Mouse (Mus musculus) myocyte (in vitro differentiated cells): ENCODE measurements around the gene Nipsnap1. TPM values are rescaled to one million over a fixed set of nuclear protein-coding genes. Genes with fewer than 3 reads are reported as not detected.

Source experiments
- H3K27me3 ChIP-seq: one replicate; pipeline ENCODE4 v1.6.1; 2011; ENCODE audit not compliant: control insufficient read depth, insufficient read depth, insufficient read length
- H3K36me3 ChIP-seq: one replicate; pipeline ENCODE4 v1.6.1; 2011; ENCODE audit not compliant: control insufficient read depth, insufficient read depth
- H3K4me2 ChIP-seq: one replicate; pipeline ENCODE4 v1.6.1; 2011; ENCODE audit warnings: low read depth, control low read depth
- H3K4me3 ChIP-seq: one replicate; pipeline ENCODE4 v1.5.1; 2011; ENCODE audit warnings: mild to moderate bottlenecking, control low read depth, moderate library complexity
- H3K79me2 ChIP-seq: one replicate; pipeline ENCODE4 v1.6.1; 2011; ENCODE audit not compliant: control insufficient read depth, insufficient read depth
- H3ac ChIP-seq: one replicate; pipeline ENCODE4 v1.6.1; 2011; ENCODE audit not compliant: control insufficient read depth, insufficient read length
- CEBPB ChIP-seq: IDR thresholded peaks from 2 replicates; pipeline ENCODE4 v1.6.1; 2011; ENCODE audit warnings: mild to moderate bottlenecking, moderate library complexity; ENCODE audit not compliant: poor library complexity, insufficient read depth, severe bottlenecking
- E2F4 ChIP-seq: IDR thresholded peaks from one replicate; pipeline ENCODE4 v1.6.1; 2011; ENCODE audit warnings: mild to moderate bottlenecking, control low read depth, moderate library complexity; ENCODE audit not compliant: insufficient read depth
- MAX ChIP-seq: IDR thresholded peaks from one replicate; pipeline ENCODE4 v1.6.1; 2011; ENCODE audit warnings: low read depth, mild to moderate bottlenecking, control low read depth
- MYOD1 ChIP-seq, 3 experiments: IDR thresholded peaks; one replicate each; pipeline ENCODE4 v1.6.1; 2011; ENCODE audit warnings: control low read depth in 2 of 3, low read depth in 2 of 3, mild to moderate bottlenecking in 2 of 3, moderate library complexity in 1 of 3; ENCODE audit not compliant: insufficient read length in 2 of 3, control insufficient read depth in 1 of 3
- MYOG ChIP-seq, 3 experiments: IDR thresholded peaks; one replicate each; pipeline ENCODE4 v1.6.1; 2011; ENCODE audit warnings: control low read depth in 2 of 3, low read depth in 2 of 3, mild to moderate bottlenecking in 2 of 3; ENCODE audit not compliant: insufficient read length in 2 of 3, control insufficient read depth in 1 of 3, insufficient read depth in 1 of 3
- POLR2A ChIP-seq: IDR thresholded peaks from one replicate; pipeline ENCODE4 v1.6.1; 2011; ENCODE audit warnings: low read depth, mild to moderate bottlenecking, control low read depth, moderate library complexity; ENCODE audit not compliant: insufficient read length
- POLR2AphosphoS2 ChIP-seq: IDR thresholded peaks from one replicate; pipeline ENCODE4 v1.6.1; 2011; ENCODE audit warnings: low read depth, control low read depth; ENCODE audit not compliant: insufficient read length
- REST ChIP-seq: IDR thresholded peaks from one replicate; pipeline ENCODE4 v1.6.1; 2011; ENCODE audit warnings: mild to moderate bottlenecking, control low read depth, moderate library complexity; ENCODE audit not compliant: insufficient read depth, insufficient read length
- SRF ChIP-seq: IDR thresholded peaks from one replicate; pipeline ENCODE4 v1.6.1; 2011; ENCODE audit warnings: low read depth; ENCODE audit not compliant: control insufficient read depth, insufficient read length
- TCF12 ChIP-seq: IDR thresholded peaks from one replicate; pipeline ENCODE4 v1.6.1; 2011; ENCODE audit warnings: mild to moderate bottlenecking, control low read depth; ENCODE audit not compliant: poor library complexity, insufficient read depth, severe bottlenecking
- TCF3 ChIP-seq: IDR thresholded peaks from one replicate; pipeline ENCODE4 v1.6.1; 2011; ENCODE audit warnings: low read depth, control low read depth; ENCODE audit not compliant: insufficient read length
- USF1 ChIP-seq: IDR thresholded peaks from one replicate; pipeline ENCODE4 v1.6.1; 2011; ENCODE audit warnings: low read depth, mild to moderate bottlenecking, control low read depth, moderate library complexity
- polyA plus RNA-seq: library from polyadenylated mRNA; unstranded; fragments of >200 nt; fragmentation: generic; extraction: Trizol; gene quantifications from one replicate; pipeline ENCODE4 v1.2.1, GENCODE M21; 2012; ENCODE audit warnings: missing spikeins

Nipsnap1 gene
- polyA plus RNA-seq, 1 experiment = 7.2 TPM

GRCm38 (mm10) chr11:4936243-4936642, 62.5 kb downstream of the Nipsnap1 start:
- no peak overlapping the region for H3K4me2 ChIP-seq
- H3K27me3 ChIP-seq = no peaks in the 10 kb centered on the region
- TF ChIP-seq CEBPB (no peak), MYOD1 (IDR thresholded peaks at IDR 0.05; ENCODE audit: control insufficient read depth in 1 of 3, insufficient read length in 2 of 3, low read depth in 2 of 3) (no peak), TCF12 (no peak), REST (no peak), TCF3 (no peak), POLR2AphosphoS2 (no peak), MAX (no peak), POLR2A (no peak), MYOG (IDR thresholded peaks at IDR 0.05; ENCODE audit: control insufficient read depth in 1 of 3, insufficient read depth in 1 of 3, insufficient read length in 2 of 3, low read depth in 2 of 3) (no peak), E2F4 (no peak), SRF (no peak), USF1 (no peak)
- no peaks in the 10 kb centered on the region for H3K36me3 ChIP-seq
- no peak overlapping the region for H3ac ChIP-seq
- no peak overlapping the region for H3K4me3 ChIP-seq
- no peaks in the 10 kb centered on the region for H3K79me2 ChIP-seq

Other genes starting within 250 kb of the Nipsnap1 start
- gene Ascc2, start 236.2 kb upstream of the Nipsnap1 start, polyA plus RNA-seq = 57.6 TPM
- gene Uqcr10, start 169.6 kb upstream of the Nipsnap1 start, polyA plus RNA-seq = 1,278 TPM
- gene Zmat5, start 169.3 kb upstream of the Nipsnap1 start, polyA plus RNA-seq = 57.4 TPM
- 0.08 TPM for gene Cabp7, start 127.2 kb upstream of the Nipsnap1 start, polyA plus RNA-seq
- gene Nf2, start 24.4 kb upstream of the Nipsnap1 start, polyA plus RNA-seq = 51.1 TPM
- 57.9 TPM for gene Thoc5, start 21.4 kb downstream of the Nipsnap1 start, polyA plus RNA-seq
- gene Nefh, start 74.1 kb downstream of the Nipsnap1 start, polyA plus RNA-seq = 0.04 TPM
- gene Ap1b1, start 112.9 kb downstream of the Nipsnap1 start, polyA plus RNA-seq = 55.6 TPM
- gene Rasl10a, start 184.2 kb downstream of the Nipsnap1 start, polyA plus RNA-seq = 1.4 TPM
- 69.3 TPM for gene Gas2l1, start 191.4 kb downstream of the Nipsnap1 start, polyA plus RNA-seq
- 23.6 TPM for gene Rhbdd3, start 225.0 kb downstream of the Nipsnap1 start, polyA plus RNA-seq
- gene Ewsr1, start 225.3 kb downstream of the Nipsnap1 start, polyA plus RNA-seq = 157 TPM